Mouse (Mus musculus): ENCODE results near the gene Rab42.
A peak's percentile ranks its signal among the peaks of the same experiment; 100 is the strongest.

The Rab42 gene

DNA sequence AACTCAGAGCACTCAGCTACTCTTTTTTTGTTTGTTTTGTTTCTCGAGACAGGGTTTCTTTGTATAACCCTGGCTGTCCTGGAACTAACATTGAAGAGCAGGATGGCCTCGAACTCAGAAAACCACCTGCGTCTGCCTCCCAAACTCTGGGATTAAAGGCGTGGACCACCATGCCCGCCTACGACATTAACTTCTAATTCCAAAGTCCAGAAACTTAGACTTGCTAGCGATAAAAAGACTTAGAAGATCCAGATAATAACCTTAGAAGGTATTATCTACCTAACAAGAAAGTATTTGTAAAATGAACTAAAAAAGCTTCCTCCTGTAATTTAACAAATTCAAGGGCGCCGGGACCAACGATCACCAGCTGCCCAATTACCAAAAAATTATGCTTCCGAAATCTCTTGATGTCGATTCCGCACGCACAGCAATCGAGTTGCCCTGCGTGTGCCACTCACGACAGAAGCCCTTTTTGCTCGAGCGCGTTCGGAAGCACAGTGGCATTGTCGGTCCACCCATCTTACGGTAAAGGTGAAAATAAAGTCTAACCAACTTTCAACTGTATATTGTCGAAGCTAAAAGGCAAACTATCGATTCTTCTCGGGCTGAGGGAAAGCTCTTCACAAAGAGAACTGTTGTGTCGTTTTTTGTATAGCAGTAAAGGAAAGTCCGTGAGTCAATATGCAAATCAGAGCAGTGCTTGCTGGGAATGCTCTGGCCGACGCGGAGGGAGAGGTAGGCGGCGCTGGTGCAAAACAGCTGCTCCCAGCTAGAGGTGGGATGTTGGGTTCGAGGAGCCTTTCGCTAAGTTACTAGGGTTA lies 33.2 kb downstream of the Rab42 start:
- peak; percentile 84 for DNase-seq (ENCODE audit: low spot score)

DNA sequence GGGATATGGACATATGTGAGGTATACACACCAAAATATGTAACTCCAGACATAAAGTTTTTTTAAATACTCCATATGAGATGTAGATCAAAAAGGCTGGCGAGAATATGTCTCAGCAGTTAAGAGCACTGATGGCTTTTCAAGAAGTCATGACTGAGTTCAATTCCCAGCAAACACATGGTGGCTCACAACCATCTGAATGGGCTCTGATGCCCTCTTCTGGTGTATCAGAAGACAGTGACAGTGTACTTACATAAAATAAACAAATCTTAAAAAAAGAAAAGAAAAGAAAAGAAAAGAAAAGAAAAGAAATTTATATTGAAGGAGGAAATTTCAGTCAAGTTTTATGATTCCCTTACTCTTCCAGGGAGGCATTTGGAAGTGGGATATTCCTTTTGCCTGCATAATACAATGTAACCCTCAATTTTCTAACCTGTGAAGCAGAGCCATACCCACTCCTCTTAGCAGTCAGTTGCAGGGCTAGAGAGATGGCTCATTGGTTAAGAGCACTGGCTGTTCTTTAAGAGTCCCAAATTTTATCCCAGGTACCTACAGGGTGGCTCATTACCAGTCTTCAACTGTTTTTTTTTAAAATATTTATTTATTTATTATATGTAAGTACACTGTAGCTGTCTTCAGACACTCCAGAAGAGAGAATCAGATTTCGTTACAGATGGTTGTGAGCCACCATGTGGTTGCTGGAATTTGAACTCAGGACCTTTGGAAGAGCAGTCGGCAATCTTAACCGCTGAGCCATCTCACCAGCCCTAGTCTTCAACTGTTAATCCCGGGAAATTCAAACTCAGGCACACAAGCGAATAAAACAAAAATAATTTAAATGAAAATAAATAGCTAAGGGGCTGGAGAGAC lies 34.1 kb downstream of the Rab42 start:
- DNase-seq (ENCODE audit: low spot score): no peak

GRCm38 (mm10) chr4:132266835-132267349 lies 36.3 kb downstream of the Rab42 start:
- DNase-seq (ENCODE audit: low spot score): no peak

DNA sequence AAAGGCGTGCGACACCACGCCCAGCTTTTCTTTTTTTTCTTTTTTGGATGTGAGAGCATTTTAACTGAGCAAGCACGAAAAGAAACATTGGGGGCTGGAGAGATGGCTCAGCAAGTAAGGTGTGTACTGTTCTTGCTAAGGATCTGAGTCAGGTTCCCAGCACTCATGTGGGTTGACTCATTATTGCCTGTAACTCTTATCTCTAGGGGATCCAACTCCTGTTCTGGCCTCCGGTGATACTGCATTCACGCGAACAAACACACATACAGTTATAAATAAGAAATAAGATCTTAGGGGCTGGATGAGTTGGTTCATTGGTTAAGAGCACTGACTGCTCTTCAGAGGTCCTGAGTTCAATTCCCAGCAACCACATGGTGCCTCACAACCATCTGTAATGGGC lies 39.9 kb downstream of the Rab42 start:
- no peak for DNase-seq (ENCODE audit: low spot score)

- DNase-seq (ENCODE audit: low spot score): no peak
Observed at GRCm38 (mm10) chr4:132262358-132262616, 40.9 kb downstream of the Rab42 start.

- DNase-seq (ENCODE audit: low spot score): peak; percentile 77
Observed at GRCm38 (mm10) chr4:132261514-132262357, 41.4 kb downstream of the Rab42 start, which contains the start of gene Gmeb1. Gene Gmeb1 (minus strand): TSS chr4:132261602.

- DNase-seq (ENCODE audit: low spot score): peak; percentile 36
Observed at GRCm38 (mm10) chr4:132260404-132261379, 42.5 kb downstream of the Rab42 start.

GRCm38 (mm10) chr4:132259248-132259647 lies 43.9 kb downstream of the Rab42 start:
- peak; percentile 21 for DNase-seq (ENCODE audit: low spot score)

- DNase-seq (ENCODE audit: low spot score): no peak
Observed at GRCm38 (mm10) chr4:132256384-132256783, 46.8 kb downstream of the Rab42 start.

DNA sequence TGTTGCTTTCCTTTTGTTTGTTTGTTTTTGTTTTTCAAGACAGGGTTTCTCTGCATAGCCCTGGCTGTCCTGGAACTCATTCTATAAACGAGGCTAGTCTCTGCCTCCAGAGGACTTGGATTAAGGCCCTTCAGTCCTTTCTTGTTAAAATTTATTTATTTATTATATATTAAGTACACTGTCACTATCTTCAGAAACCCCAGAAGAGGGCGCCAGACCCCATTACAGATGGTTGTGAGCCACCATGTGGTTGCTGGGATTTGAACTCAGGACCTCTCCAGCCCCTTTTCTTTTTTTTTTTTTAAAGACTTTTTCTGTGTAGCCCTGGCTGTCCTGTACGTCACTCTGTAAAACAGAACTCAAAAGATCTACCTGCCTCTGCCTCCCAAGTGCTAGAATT lies 48.2 kb downstream of the Rab42 start:
- no peak for DNase-seq (ENCODE audit: low spot score)

DNA sequence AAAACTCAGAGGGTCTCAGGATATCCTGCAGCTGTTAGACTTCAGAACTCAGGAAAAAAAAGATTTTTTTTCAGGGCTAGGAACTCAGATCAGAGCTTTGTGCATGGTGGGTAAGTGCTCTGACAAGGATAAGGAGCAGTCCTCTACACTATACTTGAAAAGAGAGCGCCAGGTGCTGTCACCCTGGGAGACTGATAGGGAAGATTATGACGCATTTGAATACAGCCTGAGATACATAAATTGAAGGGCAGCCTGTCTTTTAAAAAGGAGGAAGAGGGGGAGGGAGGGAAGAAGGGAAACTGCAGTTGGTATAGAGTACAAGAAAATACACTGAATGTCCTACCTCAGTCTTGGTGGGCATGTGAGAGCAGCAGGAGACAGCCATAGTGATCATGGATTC lies 49.6 kb downstream of the Rab42 start:
- DNase-seq (ENCODE audit: low spot score): no peak

DNA sequence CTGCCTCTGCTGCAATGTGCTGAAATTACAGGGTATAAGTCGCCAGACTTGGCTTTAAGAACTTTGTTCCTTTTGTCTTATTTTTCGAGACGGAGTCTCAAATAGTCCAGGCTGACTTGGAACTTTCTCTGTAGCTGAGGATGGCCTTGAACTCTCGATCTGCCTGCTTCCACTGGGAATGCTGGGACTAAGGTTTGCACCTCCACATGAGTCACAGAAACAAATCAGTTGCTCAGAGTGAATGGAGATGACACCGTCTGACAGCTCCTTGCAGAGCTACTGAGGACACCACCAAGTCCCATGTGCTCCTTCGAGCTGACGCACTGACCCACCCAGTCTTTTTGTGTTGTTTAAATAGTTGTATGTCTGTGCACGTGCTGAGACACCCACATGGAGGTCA lies 50.1 kb downstream of the Rab42 start:
- no peak for DNase-seq (ENCODE audit: low spot score)
